Mouse (Mus musculus) megakaryocyte, embryonic 14.5 days (primary cell): ENCODE measurements around the gene Cubn. TPM values are rescaled to one million over a fixed set of nuclear protein-coding genes. Genes with fewer than 3 reads are reported as not detected.

Source experiments
- H3K27me3 ChIP-seq: replicated peaks from 2 replicates; pipeline ENCODE3; 2012; ENCODE audit warnings: inconsistent platforms
- H3K36me3 ChIP-seq: replicated peaks from 2 replicates; pipeline ENCODE3; 2012; ENCODE audit warnings: low read length, inconsistent platforms, mixed read lengths
- H3K4me1 ChIP-seq: 2 replicates; pipeline ENCODE4 v1.6.1; 2012; ENCODE audit warnings: inconsistent platforms
- H3K4me3 ChIP-seq: replicated peaks from 2 replicates; pipeline ENCODE3; 2012; ENCODE audit warnings: moderate library complexity, mild to moderate bottlenecking, inconsistent platforms
- H3K9me3 ChIP-seq: 2 replicates; pipeline ENCODE4 v1.6.1; 2012; ENCODE audit warnings: inconsistent platforms
- FLI1 ChIP-seq: IDR thresholded peaks from 2 replicates; pipeline ENCODE4 v1.6.1; 2012; ENCODE audit warnings: low read length, inconsistent platforms, mixed read lengths
- GATA1 ChIP-seq: IDR thresholded peaks from 3 replicates; pipeline ENCODE4 v1.6.1; 2012; ENCODE audit warnings: mixed read lengths, low read length, inconsistent platforms, borderline replicate concordance
- polyA plus RNA-seq: library from polyadenylated mRNA; stranded (reverse); fragments of >175 nt; gene quantifications from 2 replicates; pipeline ENCODE4 v1.2.3, GENCODE M21; 2012; ENCODE audit warnings: low replicate concordance; ENCODE audit not compliant: insufficient read depth

The Cubn gene
- polyA plus RNA-seq, 1 experiment, result not detected

- no peak for TF ChIP-seq GATA1
- TF ChIP-seq FLI1, result no peak
- no peaks in the 10 kb centered on the region for H3K4me1 ChIP-seq
- no peak overlapping the region for H3K4me3 ChIP-seq
- H3K36me3 ChIP-seq, result no peaks in the 10 kb centered on the region
- H3K9me3 ChIP-seq, result no peaks in the 10 kb centered on the region
- peaks cover 4% of the 10 kb centered on the region for H3K27me3 ChIP-seq
Measured at GRCm38 (mm10) chr2:13490480-13490879, 1.1 kb downstream of the Cubn start.

- Histone ChIP-seq H3K27me3 (peaks cover 4% of the 10 kb centered on the region), H3K4me3 (no peak overlapping the region), H3K4me1 (no peaks in the 10 kb centered on the region), H3K9me3 (no peaks in the 10 kb centered on the region), H3K36me3 (no peaks in the 10 kb centered on the region)
- TF ChIP-seq FLI1, result no peak
- no peak for TF ChIP-seq GATA1
Measured at GRCm38 (mm10) chr2:13486470-13486869, 5.1 kb downstream of the Cubn start.

- Histone ChIP-seq H3K4me1 (peaks cover 3% of the 10 kb centered on the region; the same call in 1 of the 2 replicates), H3K9me3 (no peaks in the 10 kb centered on the region), H3K4me3 (no peak overlapping the region), H3K27me3 (peaks cover 4% of the 10 kb centered on the region), H3K36me3 (no peaks in the 10 kb centered on the region)
- TF ChIP-seq GATA1, result no peak
- TF ChIP-seq FLI1, result no peak
Measured at GRCm38 (mm10) chr2:13484566-13484965, 7.0 kb downstream of the Cubn start.

GRCm38 (mm10) chr2:13480744-13481143 lies 10.9 kb downstream of the Cubn start:
- Histone ChIP-seq H3K36me3 (no peaks in the 10 kb centered on the region), H3K9me3 (no peaks in the 10 kb centered on the region), H3K4me1 (peaks cover 3% of the 10 kb centered on the region; the same call in 1 of the 2 replicates), H3K27me3 (peaks cover 4% of the 10 kb centered on the region), H3K4me3 (no peak overlapping the region)
- TF ChIP-seq GATA1 (no peak), FLI1 (no peak)

- H3K9me3 ChIP-seq, result no peaks in the 10 kb centered on the region
- H3K4me1 ChIP-seq, result peaks cover 3% of the 10 kb centered on the region; the same call in 1 of the 2 replicates
- peaks cover 2% of the 10 kb centered on the region for H3K27me3 ChIP-seq
- H3K4me3 ChIP-seq, result no peak overlapping the region
- H3K36me3 ChIP-seq, result no peaks in the 10 kb centered on the region
- TF ChIP-seq GATA1 (no peak), FLI1 (no peak)
Measured at GRCm38 (mm10) chr2:13479165-13479564, 12.4 kb downstream of the Cubn start.

- peaks cover 14% of the 10 kb centered on the region for H3K4me1 ChIP-seq
- TF ChIP-seq GATA1 (no peak), FLI1 (no peak)
- no peaks in the 10 kb centered on the region for H3K36me3 ChIP-seq
- peaks cover 1% of the 10 kb centered on the region for H3K27me3 ChIP-seq
- no peak overlapping the region for H3K4me3 ChIP-seq
- H3K9me3 ChIP-seq, result no peaks in the 10 kb centered on the region
Measured at GRCm38 (mm10) chr2:13470108-13470507, 21.5 kb downstream of the Cubn start.

GRCm38 (mm10) chr2:13469641-13470040 lies 22.0 kb downstream of the Cubn start:
- Histone ChIP-seq H3K27me3 (peaks cover 1% of the 10 kb centered on the region), H3K4me3 (no peak overlapping the region), H3K9me3 (no peaks in the 10 kb centered on the region), H3K36me3 (no peaks in the 10 kb centered on the region), H3K4me1 (peaks cover 14% of the 10 kb centered on the region)
- TF ChIP-seq FLI1 (no peak), GATA1 (no peak)

GRCm38 (mm10) chr2:13466685-13467084 lies 24.9 kb downstream of the Cubn start:
- Histone ChIP-seq H3K4me1 (peaks cover 7% of the 10 kb centered on the region), H3K27me3 (peaks cover 1% of the 10 kb centered on the region), H3K36me3 (no peaks in the 10 kb centered on the region), H3K9me3 (no peaks in the 10 kb centered on the region), H3K4me3 (no peak overlapping the region)
- TF ChIP-seq FLI1, result no peak
- no peak for TF ChIP-seq GATA1

GRCm38 (mm10) chr2:13458088-13458487 lies 33.5 kb downstream of the Cubn start:
- Histone ChIP-seq H3K9me3 (no peaks in the 10 kb centered on the region), H3K27me3 (peaks cover 8% of the 10 kb centered on the region), H3K4me3 (no peak overlapping the region), H3K36me3 (no peaks in the 10 kb centered on the region), H3K4me1 (no peaks in the 10 kb centered on the region)
- TF ChIP-seq GATA1 (no peak), FLI1 (no peak)

- peaks cover 8% of the 10 kb centered on the region for H3K27me3 ChIP-seq
- no peaks in the 10 kb centered on the region for H3K9me3 ChIP-seq
- no peaks in the 10 kb centered on the region for H3K36me3 ChIP-seq
- H3K4me1 ChIP-seq, result no peaks in the 10 kb centered on the region
- no peak overlapping the region for H3K4me3 ChIP-seq
- TF ChIP-seq FLI1, result no peak
- TF ChIP-seq GATA1, result no peak
Measured at GRCm38 (mm10) chr2:13456821-13457220, 34.8 kb downstream of the Cubn start.
